Mouse (Mus musculus): ENCODE data around the gene Hoxa9. TPM values are rescaled to one million over a fixed set of nuclear protein-coding genes. Genes with fewer than 3 reads are reported as not detected.

The Hoxa9 gene
- polyA plus RNA-seq, 1 experiment = 0.52 TPM

- no peak for TF ChIP-seq POLR2A (IDR thresholded peaks at IDR 0.05; ENCODE audit: control insufficient read depth, low read depth, low read length)
- no peak for TF ChIP-seq CTCF (IDR thresholded peaks at IDR 0.05; ENCODE audit: control insufficient read depth, insufficient read depth, insufficient replicate concordance, low read depth, low read length)
- Histone ChIP-seq H3K27ac (ENCODE audit: control insufficient read depth, insufficient read depth, low read depth, low read length) (no peak overlapping the region), H3K36me3 (ENCODE audit: control insufficient read depth, insufficient read depth, low read length) (no peaks in the 10 kb centered on the region), H3K27me3 (ENCODE audit: control insufficient read depth, insufficient read depth, low read length) (peaks cover 27% of the 10 kb centered on the region), H3K4me1 (ENCODE audit: control insufficient read depth, insufficient read depth, low read length) (peaks cover 8% of the 10 kb centered on the region; the same call in 1 of the 2 replicates), H3K4me3 (ENCODE audit: control insufficient read depth, low read depth, low read length) (no peak overlapping the region)
Observed at GRCm38 (mm10) chr6:52246916-52247315, 16.0 kb upstream of the Hoxa9 start.

- TF ChIP-seq POLR2A (IDR thresholded peaks at IDR 0.05; ENCODE audit: control insufficient read depth, low read depth, low read length) (no peak), CTCF (IDR thresholded peaks at IDR 0.05; ENCODE audit: control insufficient read depth, insufficient read depth, insufficient replicate concordance, low read depth, low read length) (no peak)
- Histone ChIP-seq H3K27ac (ENCODE audit: control insufficient read depth, insufficient read depth, low read depth, low read length) (no peak overlapping the region), H3K27me3 (ENCODE audit: control insufficient read depth, insufficient read depth, low read length) (peaks cover 27% of the 10 kb centered on the region), H3K4me1 (ENCODE audit: control insufficient read depth, insufficient read depth, low read length) (peaks cover 8% of the 10 kb centered on the region; the same call in 1 of the 2 replicates), H3K4me3 (ENCODE audit: control insufficient read depth, low read depth, low read length) (no peak overlapping the region), H3K36me3 (ENCODE audit: control insufficient read depth, insufficient read depth, low read length) (no peaks in the 10 kb centered on the region)
Observed at GRCm38 (mm10) chr6:52246403-52246803, 15.5 kb upstream of the Hoxa9 start.

- Histone ChIP-seq H3K36me3 (ENCODE audit: control insufficient read depth, insufficient read depth, low read length) (no peaks in the 10 kb centered on the region), H3K4me3 (ENCODE audit: control insufficient read depth, low read depth, low read length) (no peak within 1 kb of the TSS; the same call in 1 of the 2 replicates), H3K27ac (ENCODE audit: control insufficient read depth, insufficient read depth, low read depth, low read length) (no peak within 1 kb of the TSS), H3K27me3 (ENCODE audit: control insufficient read depth, insufficient read depth, low read length) (peaks cover 27% of the 10 kb centered on the region), H3K4me1 (ENCODE audit: control insufficient read depth, insufficient read depth, low read length) (peaks cover 8% of the 10 kb centered on the region; the same call in 1 of the 2 replicates)
- TF ChIP-seq POLR2A (IDR thresholded peaks at IDR 0.05; ENCODE audit: control insufficient read depth, low read depth, low read length) = no peak
- TF ChIP-seq CTCF (IDR thresholded peaks at IDR 0.05; ENCODE audit: control insufficient read depth, insufficient read depth, insufficient replicate concordance, low read depth, low read length) = no peak
Observed at GRCm38 (mm10) chr6:52245757-52246142, 14.9 kb upstream of the Hoxa9 start, which contains the start of gene Hoxa11. Gene Hoxa11 (minus strand): TSS chr6:52245810.

- peaks cover 8% of the 10 kb centered on the region; the same call in 1 of the 2 replicates for H3K4me1 ChIP-seq (ENCODE audit: control insufficient read depth, insufficient read depth, low read length)
- no peaks in the 10 kb centered on the region for H3K36me3 ChIP-seq (ENCODE audit: control insufficient read depth, insufficient read depth, low read length)
- TF ChIP-seq POLR2A (IDR thresholded peaks at IDR 0.05; ENCODE audit: control insufficient read depth, low read depth, low read length) (no peak), CTCF (IDR thresholded peaks at IDR 0.05; ENCODE audit: control insufficient read depth, insufficient read depth, insufficient replicate concordance, low read depth, low read length) (no peak)
- no peak overlapping the region for H3K27ac ChIP-seq (ENCODE audit: control insufficient read depth, insufficient read depth, low read depth, low read length)
- H3K4me3 ChIP-seq (ENCODE audit: control insufficient read depth, low read depth, low read length) = no peak overlapping the region; the same call in 1 of the 2 replicates
- peaks cover 27% of the 10 kb centered on the region for H3K27me3 ChIP-seq (ENCODE audit: control insufficient read depth, insufficient read depth, low read length)
Observed at GRCm38 (mm10) chr6:52245040-52245756, 14.3 kb upstream of the Hoxa9 start.

- no peak for TF ChIP-seq CTCF (IDR thresholded peaks at IDR 0.05; ENCODE audit: control insufficient read depth, insufficient read depth, insufficient replicate concordance, low read depth, low read length)
- no peak for TF ChIP-seq POLR2A (IDR thresholded peaks at IDR 0.05; ENCODE audit: control insufficient read depth, low read depth, low read length)
- H3K27ac ChIP-seq (ENCODE audit: control insufficient read depth, insufficient read depth, low read depth, low read length) = no peak overlapping the region
- H3K36me3 ChIP-seq (ENCODE audit: control insufficient read depth, insufficient read depth, low read length) = no peaks in the 10 kb centered on the region
- peaks cover 28% of the 10 kb centered on the region for H3K27me3 ChIP-seq (ENCODE audit: control insufficient read depth, insufficient read depth, low read length)
- H3K4me1 ChIP-seq (ENCODE audit: control insufficient read depth, insufficient read depth, low read length) = peaks cover 8% of the 10 kb centered on the region; the same call in 1 of the 2 replicates
- no peak overlapping the region for H3K4me3 ChIP-seq (ENCODE audit: control insufficient read depth, low read depth, low read length)
Observed at GRCm38 (mm10) chr6:52244471-52245039, 13.7 kb upstream of the Hoxa9 start.

- Histone ChIP-seq H3K27ac (ENCODE audit: control insufficient read depth, insufficient read depth, low read depth, low read length) (no peak overlapping the region), H3K4me3 (ENCODE audit: control insufficient read depth, low read depth, low read length) (no peak overlapping the region), H3K4me1 (ENCODE audit: control insufficient read depth, insufficient read depth, low read length) (peaks cover 8% of the 10 kb centered on the region; the same call in 1 of the 2 replicates), H3K27me3 (ENCODE audit: control insufficient read depth, insufficient read depth, low read length) (peaks cover 26% of the 10 kb centered on the region), H3K36me3 (ENCODE audit: control insufficient read depth, insufficient read depth, low read length) (no peaks in the 10 kb centered on the region)
- TF ChIP-seq POLR2A (IDR thresholded peaks at IDR 0.05; ENCODE audit: control insufficient read depth, low read depth, low read length) (no peak), CTCF (IDR thresholded peaks at IDR 0.05; ENCODE audit: control insufficient read depth, insufficient read depth, insufficient replicate concordance, low read depth, low read length) (no peak)
Observed at GRCm38 (mm10) chr6:52243681-52244121, 12.8 kb upstream of the Hoxa9 start.

GRCm38 (mm10) chr6:52242801-52243332 lies 12.0 kb upstream of the Hoxa9 start:
- TF ChIP-seq POLR2A (IDR thresholded peaks at IDR 0.05; ENCODE audit: control insufficient read depth, low read depth, low read length) (no peak), CTCF (IDR thresholded peaks at IDR 0.05; ENCODE audit: control insufficient read depth, insufficient read depth, insufficient replicate concordance, low read depth, low read length) (no peak)
- Histone ChIP-seq H3K4me3 (ENCODE audit: control insufficient read depth, low read depth, low read length) (no peak overlapping the region), H3K36me3 (ENCODE audit: control insufficient read depth, insufficient read depth, low read length) (no peaks in the 10 kb centered on the region), H3K27ac (ENCODE audit: control insufficient read depth, insufficient read depth, low read depth, low read length) (no peak overlapping the region), H3K4me1 (ENCODE audit: control insufficient read depth, insufficient read depth, low read length) (peaks cover 6% of the 10 kb centered on the region; the same call in 1 of the 2 replicates), H3K27me3 (ENCODE audit: control insufficient read depth, insufficient read depth, low read length) (peaks cover 23% of the 10 kb centered on the region)

All from testis, adult 2 months (tissue).